Mouse (Mus musculus) heart, adult 8-10 months (tissue): ENCODE data around the gene Rcor1. TPM values are rescaled to one million over a fixed set of nuclear protein-coding genes. Genes with fewer than 3 reads are reported as not detected.

Experiments
- DNase-seq: peaks from one replicate; pipeline ENCODE4 v3.0.0; 2022; ENCODE audit warnings: low spot score
- total RNA-seq, 4 experiments: library from RNA; stranded (reverse); gene quantifications; 2 replicates each; pipeline ENCODE4 v1.2.4; 2022

Gene Rcor1
- total RNA-seq, 4 experiments from 2014 or later: 11.9 to 14.3 (median 13.4) TPM

GRCm38 (mm10) chr12:111021138-111021537 is 18.0 kb upstream of the Rcor1 start:
- DNase-seq: no peak

GRCm38 (mm10) chr12:111021577-111021976 is 17.6 kb upstream of the Rcor1 start:
- no peak for DNase-seq

- no peak for DNase-seq
These were observed 10.7 kb upstream of the Rcor1 start for GRCm38 (mm10) chr12:111028176-111029167.

GRCm38 (mm10) chr12:111029291-111029890 is 9.8 kb upstream of the Rcor1 start:
- no peak for DNase-seq

GRCm38 (mm10) chr12:111032839-111033238 is 6.3 kb upstream of the Rcor1 start:
- no peak for DNase-seq

- peak; percentile 12 for DNase-seq
These were observed 3.8 kb upstream of the Rcor1 start for GRCm38 (mm10) chr12:111035182-111035824.

- DNase-seq: no peak
These were observed 2.9 kb upstream of the Rcor1 start for GRCm38 (mm10) chr12:111036198-111036775.

GRCm38 (mm10) chr12:111037241-111038180 is 1.6 kb upstream of the Rcor1 start:
- peak; percentile 19 for DNase-seq

- peak; percentile 80 for DNase-seq
These were observed 748 bp upstream of the Rcor1 start for GRCm38 (mm10) chr12:111038231-111038975.

- no peak for DNase-seq
These were observed 800 bp downstream of the Rcor1 start for GRCm38 (mm10) chr12:111039771-111040530.

- no peak for DNase-seq
These were observed 1.3 kb downstream of the Rcor1 start for GRCm38 (mm10) chr12:111040531-111040860.

- peak; percentile 23 for DNase-seq
These were observed 2.0 kb downstream of the Rcor1 start for GRCm38 (mm10) chr12:111041196-111041595.

- no peak for DNase-seq
These were observed 3.2 kb downstream of the Rcor1 start for GRCm38 (mm10) chr12:111042365-111042764.

GRCm38 (mm10) chr12:111044880-111045279 is 5.7 kb downstream of the Rcor1 start:
- DNase-seq: no peak

- no peak for DNase-seq
These were observed 7.7 kb downstream of the Rcor1 start for GRCm38 (mm10) chr12:111046866-111047265.

GRCm38 (mm10) chr12:111048201-111048600 is 9.1 kb downstream of the Rcor1 start:
- DNase-seq: no peak

GRCm38 (mm10) chr12:111050256-111050655 is 11.1 kb downstream of the Rcor1 start:
- DNase-seq: no peak

- no peak for DNase-seq
These were observed 24.2 kb downstream of the Rcor1 start for GRCm38 (mm10) chr12:111063361-111063760.

GRCm38 (mm10) chr12:111064220-111064619 is 25.1 kb downstream of the Rcor1 start:
- DNase-seq: no peak
